In genomic region chr6:92724394-92724793, GRCm38 (mm10) we compare ENCODE assay signal across 22 mouse cellular contexts. TPM values are rescaled to one million over a fixed set of nuclear protein-coding genes. Genes with fewer than 3 reads are reported as not detected.
DNase-seq lines count a peak whose midpoint lies in the region; ATAC-seq and TF ChIP-seq lines count a peak whose summit lies in the region.
"Had no signal": no experiment of that assay in that cellular context is flagged by ENCODE, and none has a peak within 500 bp of the region (broad histone marks: within the 10 kb centered on the region; RNA-seq: fewer than 3 reads in every experiment).

No protein-coding gene starts in this region.

- 31% methylated on average over 2 of the region's 2 CpGs for WGBS in hindbrain, embryonic 13.5 days
- 56% methylated on average over 2 of the region's 2 CpGs for WGBS in hindbrain, embryonic 11.5 days
- WGBS in hindbrain, embryonic 15.5 days, result 22% methylated on average over 2 of the region's 2 CpGs
- WGBS in neural tube, embryonic 14.5 days, result 15% methylated on average over 2 of the region's 2 CpGs

- H3K27ac ChIP-seq in hindbrain, embryonic 13.5 days, result peak overlapping the region; percentile 66
- H3K27ac ChIP-seq in hindbrain, embryonic 11.5 days (ENCODE audit: low read depth, low read length), result no peak overlapping the region
- H3K27ac ChIP-seq in hindbrain, embryonic 15.5 days (replicated peaks), result peak overlapping the region; percentile 51; the same call in 1 of the 2 replicates
- peak overlapping the region; percentile 36; the same call in 1 of the 2 replicates for H3K27ac ChIP-seq in neural tube, embryonic 14.5 days (ENCODE audit: low read depth, low read length)
- H3K27ac ChIP-seq: heart, embryonic 15.5 days; intestine, embryonic 15.5 days; limb, embryonic 10.5 days; liver, embryonic 15.5 days; macrophage had no signal

- H3K9ac ChIP-seq in hindbrain, embryonic 13.5 days, result no peak overlapping the region
- no peak overlapping the region for H3K9ac ChIP-seq in hindbrain, embryonic 11.5 days (ENCODE audit: low read depth, low read length)
- no peak overlapping the region for H3K9ac ChIP-seq in hindbrain, embryonic 15.5 days
- H3K9ac ChIP-seq in neural tube, embryonic 14.5 days (replicated peaks; ENCODE audit: low read depth, low read length), result no peak overlapping the region
- H3K9ac ChIP-seq: heart, embryonic 15.5 days; intestine, embryonic 15.5 days; liver, embryonic 15.5 days had no signal

- DNase-seq in hindbrain, embryonic 11.5 days (ENCODE audit: low spot score), result no peak
- peak; percentile 55 for DNase-seq in brain, embryonic 14.5 days (ENCODE audit: low read depth)
- no peak for DNase-seq in layer of hippocampus, adult 18-20 months (ENCODE audit: low spot score in 2 of 2)
- DNase-seq in urinary bladder, postnatal 36 days (ENCODE audit: low spot score in 2 of 2), result no peak
- DNase-seq: adrenal gland, postnatal 10 days; cerebellum, adult 9-10 months; heart, postnatal 4 days; kidney, adult 8-10 months; kidney, postnatal 10 days; liver; thymus, postnatal 14 days had no signal

- H3K27me3 ChIP-seq in hindbrain, embryonic 13.5 days, result no peaks in the 10 kb centered on the region
- no peaks in the 10 kb centered on the region for H3K27me3 ChIP-seq in hindbrain, embryonic 11.5 days (ENCODE audit: control insufficient read depth, insufficient read depth, low read length)
- no peaks in the 10 kb centered on the region for H3K27me3 ChIP-seq in hindbrain, embryonic 15.5 days
- H3K27me3 ChIP-seq in neural tube, embryonic 14.5 days (ENCODE audit: control insufficient read depth, insufficient read depth, low read length), result no peaks in the 10 kb centered on the region
- H3K27me3 ChIP-seq: heart, embryonic 15.5 days; intestine, embryonic 15.5 days; liver, embryonic 15.5 days had no signal

- no peak for TF ChIP-seq CTCF in brain, embryonic 14.5 days (IDR thresholded peaks at IDR 0.05; ENCODE audit: borderline replicate concordance, extremely low read depth, insufficient read depth, insufficient read length)

- no peak overlapping the region for H3K4me2 ChIP-seq in hindbrain, embryonic 13.5 days
- no peak overlapping the region for H3K4me2 ChIP-seq in hindbrain, embryonic 11.5 days (replicated peaks; ENCODE audit: low read depth, low read length)
- H3K4me2 ChIP-seq in hindbrain, embryonic 15.5 days, result no peak overlapping the region
- H3K4me2 ChIP-seq in neural tube, embryonic 14.5 days (ENCODE audit: low read depth, low read length), result no peak overlapping the region
- H3K4me2 ChIP-seq: heart, embryonic 15.5 days; intestine, embryonic 15.5 days; liver, embryonic 15.5 days had no signal

- no peaks in the 10 kb centered on the region for H3K9me3 ChIP-seq in hindbrain, embryonic 13.5 days
- H3K9me3 ChIP-seq in hindbrain, embryonic 11.5 days (ENCODE audit: control insufficient read depth, low read length), result no peaks in the 10 kb centered on the region
- no peaks in the 10 kb centered on the region for H3K9me3 ChIP-seq in hindbrain, embryonic 15.5 days
- no peaks in the 10 kb centered on the region for H3K9me3 ChIP-seq in neural tube, embryonic 14.5 days (ENCODE audit: control insufficient read depth, low read length)
- H3K9me3 ChIP-seq: heart, embryonic 15.5 days; intestine, embryonic 15.5 days; limb, embryonic 10.5 days; liver, embryonic 15.5 days had no signal

- ATAC-seq in hindbrain, embryonic 13.5 days (ENCODE audit: low FRiP score), result peak; percentile 65; the same call in 1 of the 2 replicates
- no peak for ATAC-seq in hindbrain, embryonic 11.5 days (ENCODE audit: low FRiP score)
- no peak for ATAC-seq in hindbrain, embryonic 15.5 days (ENCODE audit: low FRiP score, low read depth)
- ATAC-seq in neural tube, embryonic 14.5 days (ENCODE audit: low read depth), result peak; percentile 54
- ATAC-seq: activated CD4-positive, CD25-positive, alpha-beta regulatory T cell, adult 4 months; intestine, embryonic 15.5 days had no signal

- no peaks in the 10 kb centered on the region for H3K36me3 ChIP-seq in hindbrain, embryonic 13.5 days
- H3K36me3 ChIP-seq in hindbrain, embryonic 11.5 days (ENCODE audit: control insufficient read depth, insufficient read depth, low read length), result no peaks in the 10 kb centered on the region
- no peaks in the 10 kb centered on the region for H3K36me3 ChIP-seq in hindbrain, embryonic 15.5 days
- no peaks in the 10 kb centered on the region for H3K36me3 ChIP-seq in neural tube, embryonic 14.5 days (ENCODE audit: control insufficient read depth, insufficient read depth, low read length)
- H3K36me3 ChIP-seq: heart, embryonic 15.5 days; intestine, embryonic 15.5 days; limb, embryonic 10.5 days; liver, embryonic 15.5 days had no signal

- no peak for TF ChIP-seq POLR2A in brain, embryonic 14.5 days (IDR thresholded peaks at IDR 0.05; ENCODE audit: borderline replicate concordance, extremely low read depth, insufficient read depth, insufficient read length, poor library complexity, severe bottlenecking)

- H3K4me3 ChIP-seq in hindbrain, embryonic 13.5 days, result no peak overlapping the region
- H3K4me3 ChIP-seq in hindbrain, embryonic 11.5 days (ENCODE audit: low read depth, low read length), result no peak overlapping the region
- H3K4me3 ChIP-seq in hindbrain, embryonic 15.5 days, result no peak overlapping the region
- H3K4me3 ChIP-seq in neural tube, embryonic 14.5 days (ENCODE audit: low read depth, low read length), result no peak overlapping the region
- H3K4me3 ChIP-seq: heart, embryonic 15.5 days; intestine, embryonic 15.5 days; limb, embryonic 10.5 days; liver, embryonic 15.5 days; myocyte had no signal

- peaks cover 35% of the 10 kb centered on the region for H3K4me1 ChIP-seq in hindbrain, embryonic 13.5 days (replicated peaks)
- H3K4me1 ChIP-seq in hindbrain, embryonic 11.5 days (replicated peaks; ENCODE audit: control insufficient read depth, insufficient read depth, low read length), result no peaks in the 10 kb centered on the region
- H3K4me1 ChIP-seq in hindbrain, embryonic 15.5 days (replicated peaks), result peaks cover 32% of the 10 kb centered on the region
- H3K4me1 ChIP-seq in neural tube, embryonic 14.5 days (ENCODE audit: control insufficient read depth, insufficient read depth, low read length), result peaks cover 6% of the 10 kb centered on the region; the same call in 1 of the 2 replicates
- H3K4me1 ChIP-seq: heart, embryonic 15.5 days; liver, embryonic 15.5 days had no signal

RNA-seq across cellular contexts. Expression of gene Prickle2, which starts 18.4 kb away (rescaled TPM):
- 14.2 and 14.3 TPM in 2 replicates for polyA plus RNA-seq in hindbrain, embryonic 13.5 days (2015; fragmentation: Nextera tagmentation; extraction: Ambion mirVana)
- 9.6 and 10.0 TPM in 2 replicates for polyA plus RNA-seq in hindbrain, embryonic 11.5 days (2014; fragmentation: Nextera tagmentation; extraction: Ambion mirVana)
- 9.3 and 17.8 TPM in 2 replicates for polyA plus RNA-seq in brain, embryonic 14.5 days (2012; rRNA removed)
- 15.2 and 16.1 TPM in 2 replicates for polyA plus RNA-seq in hindbrain, embryonic 15.5 days (2015; fragmentation: Nextera tagmentation; extraction: Ambion mirVana)
- polyA plus RNA-seq in neural tube, embryonic 14.5 days (2014; fragmentation: Nextera tagmentation; extraction: Ambion mirVana), result 25.4 and 25.5 TPM in 2 replicates
- 100 to 1,000 TPM; 196 to 215 TPM for total RNA-seq in layer of hippocampus, adult 18-20 months (2021)
- total RNA-seq: MEL had no signal

Comparison
In these comparisons a context has a peak if more than half of its experiments do, and no peak if none do; other contexts are left out.
1. ATAC-seq: peak in hindbrain, embryonic 13.5 days (single experiment) and neural tube, embryonic 14.5 days (single experiment); none in hindbrain, embryonic 11.5 days (single experiment) and hindbrain, embryonic 15.5 days (single experiment).